Mouse (Mus musculus): ENCODE data around the gene Mx1. TPM values are rescaled to one million over a fixed set of nuclear protein-coding genes. Genes with fewer than 3 reads are reported as not detected.
A peak's percentile ranks its signal among the peaks of the same experiment; 100 is the strongest.

Gene Mx1
- polyA plus RNA-seq (2015; fragmentation: Nextera tagmentation; extraction: Ambion mirVana) = 0.19 and 0.30 TPM in 2 replicates

GRCm38 (mm10) chr16:97462481-97463181 lies at the start of gene Mx1:
Gene Mx1, minus strand, starts transcription at chr16:97462907.
- H3K4me2 ChIP-seq = no peak within 1 kb of the TSS
- no peaks in the 10 kb centered on the region for H3K9me3 ChIP-seq
- 0 out of 2 replicates have a peak, but pooled peaks cover 3% of the 10 kb centered on the region for H3K4me1 ChIP-seq
- peak; percentile 66; the same call in 1 of the 2 replicates for ATAC-seq (ENCODE audit: borderline replicate concordance, extremely low read depth, low FRiP score, low TSS enrichment)
- 25% methylated on average over 4 of the region's 4 CpGs for WGBS
- H3K9ac ChIP-seq = no peak within 1 kb of the TSS
- H3K27me3 ChIP-seq = no peaks in the 10 kb centered on the region
- H3K27ac ChIP-seq = no peak within 1 kb of the TSS; the same call in 1 of the 2 replicates
- no peaks in the 10 kb centered on the region for H3K36me3 ChIP-seq
- no peak within 1 kb of the TSS for H3K4me3 ChIP-seq

GRCm38 (mm10) chr16:97512347-97512751 lies 49.6 kb upstream of the Mx1 start:
- Histone ChIP-seq H3K4me1 (0 out of 2 replicates have a peak, but pooled peaks cover 3% of the 10 kb centered on the region), H3K36me3 (no peaks in the 10 kb centered on the region), H3K27me3 (no peaks in the 10 kb centered on the region), H3K9me3 (no peaks in the 10 kb centered on the region), H3K4me3 (no peak overlapping the region), H3K4me2 (no peak overlapping the region), H3K27ac (no peak overlapping the region), H3K9ac (no peak overlapping the region)
- ATAC-seq (ENCODE audit: borderline replicate concordance, extremely low read depth, low FRiP score, low TSS enrichment) = peak; percentile 19; the same call in 1 of the 2 replicates
- WGBS = 89% methylated on average over 12 of the region's 12 CpGs

GRCm38 (mm10) chr16:97511495-97511894 lies 48.8 kb upstream of the Mx1 start:
- Histone ChIP-seq H3K9ac (no peak overlapping the region), H3K36me3 (no peaks in the 10 kb centered on the region), H3K4me2 (no peak overlapping the region), H3K27ac (peak overlapping the region; percentile 13; the same call in 1 of the 2 replicates), H3K4me3 (no peak overlapping the region), H3K4me1 (0 out of 2 replicates have a peak, but pooled peaks cover 3% of the 10 kb centered on the region), H3K27me3 (no peaks in the 10 kb centered on the region), H3K9me3 (no peaks in the 10 kb centered on the region)
- no peak for ATAC-seq (ENCODE audit: borderline replicate concordance, extremely low read depth, low FRiP score, low TSS enrichment)

DNA sequence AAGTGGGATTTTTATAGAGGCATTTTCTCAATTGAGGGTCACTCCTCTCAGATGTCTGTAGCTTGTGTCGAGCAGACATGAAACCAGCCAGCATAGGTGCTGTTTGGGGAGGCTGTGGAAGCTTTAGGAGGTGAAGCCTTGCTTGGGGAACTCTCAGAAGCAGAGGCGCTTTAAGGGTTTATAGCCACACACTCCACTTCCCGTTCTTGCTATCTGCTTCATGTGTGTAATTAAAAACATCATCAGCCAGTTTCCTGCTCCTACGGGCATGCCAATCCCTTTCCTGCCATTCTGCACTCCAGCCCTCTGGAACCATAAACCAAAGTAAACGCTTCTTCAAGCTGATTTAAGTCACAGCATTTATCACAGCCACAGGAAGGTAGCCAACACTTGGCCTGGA lies 48.1 kb upstream of the Mx1 start:
- 0 out of 2 replicates have a peak, but pooled peaks cover 3% of the 10 kb centered on the region for H3K4me1 ChIP-seq
- no peak overlapping the region for H3K9ac ChIP-seq
- H3K27ac ChIP-seq = no peak overlapping the region; the same call in 1 of the 2 replicates
- WGBS = 23% methylated on average over 5 of the region's 5 CpGs
- no peaks in the 10 kb centered on the region for H3K27me3 ChIP-seq
- H3K9me3 ChIP-seq = no peaks in the 10 kb centered on the region
- H3K4me2 ChIP-seq = no peak overlapping the region
- H3K36me3 ChIP-seq = no peaks in the 10 kb centered on the region
- H3K4me3 ChIP-seq = no peak overlapping the region
- ATAC-seq (ENCODE audit: borderline replicate concordance, extremely low read depth, low FRiP score, low TSS enrichment) = no peak

DNA sequence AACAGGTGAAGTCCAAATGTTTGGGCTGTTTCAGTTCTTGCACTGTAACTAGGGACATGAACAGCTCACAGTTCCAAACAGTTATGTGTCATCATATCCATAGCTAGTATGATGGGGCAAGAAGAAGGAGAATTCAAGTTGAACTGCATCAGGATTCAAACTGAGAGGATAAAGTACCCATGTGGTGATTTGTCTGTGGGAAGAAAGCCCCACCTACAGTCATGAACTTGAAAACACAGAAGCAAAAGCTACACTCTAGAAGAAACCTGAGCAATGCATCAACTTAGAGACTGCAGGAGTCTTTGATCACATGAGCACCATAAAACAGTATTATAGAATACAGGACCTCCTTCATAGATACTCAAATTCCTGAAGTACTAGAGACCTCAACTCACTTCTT lies 45.1 kb upstream of the Mx1 start:
- Histone ChIP-seq H3K4me1 (0 out of 2 replicates have a peak, but pooled peaks cover 3% of the 10 kb centered on the region), H3K9me3 (no peaks in the 10 kb centered on the region), H3K4me2 (no peak overlapping the region), H3K4me3 (no peak overlapping the region), H3K27ac (no peak overlapping the region), H3K36me3 (no peaks in the 10 kb centered on the region), H3K27me3 (no peaks in the 10 kb centered on the region), H3K9ac (no peak overlapping the region)
- ATAC-seq (ENCODE audit: borderline replicate concordance, extremely low read depth, low FRiP score, low TSS enrichment) = no peak

GRCm38 (mm10) chr16:97504793-97505192 lies 42.1 kb upstream of the Mx1 start:
- Histone ChIP-seq H3K9me3 (no peaks in the 10 kb centered on the region), H3K9ac (no peak overlapping the region)
- 78% methylated on average over 3 of the region's 3 CpGs for WGBS

DNA sequence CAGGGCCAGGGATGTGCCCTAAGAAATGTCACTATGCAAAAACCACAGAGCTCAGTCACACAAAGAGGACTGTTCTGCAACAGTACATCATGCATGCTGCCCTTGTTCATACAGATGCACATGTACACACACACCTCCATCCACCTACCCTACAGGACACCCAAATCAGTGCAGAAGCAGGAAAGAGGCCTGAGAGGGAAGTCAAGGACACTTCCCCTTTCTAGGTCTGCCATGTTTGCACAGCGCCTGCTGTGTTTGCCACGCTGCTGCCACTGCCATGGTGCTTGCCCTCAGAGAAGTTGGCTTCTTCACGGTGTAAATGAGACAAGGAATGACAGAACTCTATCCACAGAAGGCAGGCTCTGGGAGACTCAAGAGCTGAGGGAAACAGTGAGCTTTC lies 41.1 kb upstream of the Mx1 start:
- Histone ChIP-seq H3K9me3 (no peaks in the 10 kb centered on the region), H3K36me3 (no peaks in the 10 kb centered on the region), H3K27ac (no peak overlapping the region), H3K4me3 (no peak overlapping the region), H3K27me3 (no peaks in the 10 kb centered on the region), H3K4me2 (no peak overlapping the region), H3K4me1 (no peaks in the 10 kb centered on the region), H3K9ac (no peak overlapping the region)
- no peak for ATAC-seq (ENCODE audit: borderline replicate concordance, extremely low read depth, low FRiP score, low TSS enrichment)
- WGBS = 60% methylated on average over 3 of the region's 3 CpGs

More at GRCm38 (mm10) chr16:97504793-97505192, 42.1 kb upstream of the Mx1 start:
- no peak for ATAC-seq (ENCODE audit: borderline replicate concordance, extremely low read depth, low FRiP score, low TSS enrichment)
- no peaks in the 10 kb centered on the region for H3K4me1 ChIP-seq
- no peak overlapping the region for H3K4me3 ChIP-seq
- H3K27me3 ChIP-seq = no peaks in the 10 kb centered on the region
- no peaks in the 10 kb centered on the region for H3K36me3 ChIP-seq
- H3K4me2 ChIP-seq = no peak overlapping the region
- H3K27ac ChIP-seq = no peak overlapping the region

- ATAC-seq (ENCODE audit: borderline replicate concordance, extremely low read depth, low FRiP score, low TSS enrichment) = no peak
- H3K9me3 ChIP-seq = no peaks in the 10 kb centered on the region
- H3K36me3 ChIP-seq = no peaks in the 10 kb centered on the region
- 68% methylated on average over 7 of the region's 7 CpGs for WGBS
- no peak overlapping the region for H3K9ac ChIP-seq
- no peak overlapping the region for H3K4me3 ChIP-seq
- H3K27me3 ChIP-seq = no peaks in the 10 kb centered on the region
- H3K27ac ChIP-seq = no peak overlapping the region
- H3K4me1 ChIP-seq = no peaks in the 10 kb centered on the region
- no peak overlapping the region for H3K4me2 ChIP-seq
Measured at GRCm38 (mm10) chr16:97500901-97501300, 38.2 kb upstream of the Mx1 start.

- WGBS = 91% methylated on average over 7 of the region's 7 CpGs
- H3K27me3 ChIP-seq = no peaks in the 10 kb centered on the region
- H3K27ac ChIP-seq = no peak overlapping the region
- no peaks in the 10 kb centered on the region for H3K9me3 ChIP-seq
- no peak overlapping the region for H3K4me3 ChIP-seq
- no peak overlapping the region for H3K4me2 ChIP-seq
- no peaks in the 10 kb centered on the region for H3K36me3 ChIP-seq
- no peaks in the 10 kb centered on the region for H3K4me1 ChIP-seq
- H3K9ac ChIP-seq = no peak overlapping the region
- no peak for ATAC-seq (ENCODE audit: borderline replicate concordance, extremely low read depth, low FRiP score, low TSS enrichment)
Measured at GRCm38 (mm10) chr16:97499450-97499849, 36.7 kb upstream of the Mx1 start.

DNA sequence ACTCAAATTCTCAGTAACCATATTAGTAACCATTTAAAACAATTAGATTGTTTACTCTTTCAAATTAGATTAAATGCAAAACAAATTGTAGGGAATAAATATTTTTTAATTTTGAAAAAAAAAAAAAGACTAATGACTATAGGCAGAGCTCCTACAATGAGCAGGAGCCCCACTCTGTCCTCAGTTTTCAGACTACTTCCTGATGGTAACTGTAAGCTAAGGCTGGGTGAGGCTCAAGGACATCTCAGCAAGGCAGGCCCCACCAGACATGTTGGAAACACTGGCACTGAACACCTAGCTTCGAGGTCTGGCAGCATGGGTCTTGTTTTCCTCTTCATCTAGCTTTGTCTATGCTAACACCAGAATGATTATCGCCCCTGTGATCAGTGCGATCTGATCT lies 35.4 kb upstream of the Mx1 start:
- 85% methylated on average over 3 of the region's 3 CpGs for WGBS
- H3K4me2 ChIP-seq = no peak overlapping the region
- no peaks in the 10 kb centered on the region for H3K9me3 ChIP-seq
- no peak for ATAC-seq (ENCODE audit: borderline replicate concordance, extremely low read depth, low FRiP score, low TSS enrichment)
- H3K36me3 ChIP-seq = no peaks in the 10 kb centered on the region
- no peak overlapping the region for H3K9ac ChIP-seq
- no peak overlapping the region for H3K4me3 ChIP-seq
- H3K4me1 ChIP-seq = no peaks in the 10 kb centered on the region
- H3K27me3 ChIP-seq = no peaks in the 10 kb centered on the region
- H3K27ac ChIP-seq = no peak overlapping the region

DNA sequence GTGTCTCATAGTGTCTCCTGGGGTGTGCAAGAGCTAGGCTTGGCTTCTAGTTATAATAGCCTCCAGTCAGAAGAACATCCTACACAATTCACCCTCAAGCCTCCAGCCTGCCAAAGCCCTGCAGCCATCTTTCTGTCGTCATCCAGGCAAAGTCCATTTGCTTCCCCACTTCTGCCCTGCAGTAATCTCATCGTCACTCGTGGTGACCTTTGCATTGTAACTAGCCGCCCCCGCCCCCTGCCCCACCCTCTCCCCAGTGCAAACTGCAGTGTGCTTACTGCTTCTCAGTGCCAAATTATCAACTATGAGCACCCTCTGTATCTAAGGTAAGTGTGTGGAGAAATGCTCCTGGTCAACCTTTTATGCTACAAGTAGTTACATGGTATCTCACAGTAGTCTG lies 35.0 kb upstream of the Mx1 start:
- H3K27ac ChIP-seq = no peak overlapping the region
- H3K27me3 ChIP-seq = no peaks in the 10 kb centered on the region
- 35% methylated on average over 5 of the region's 5 CpGs for WGBS
- no peaks in the 10 kb centered on the region for H3K4me1 ChIP-seq
- no peak overlapping the region for H3K4me3 ChIP-seq
- ATAC-seq (ENCODE audit: borderline replicate concordance, extremely low read depth, low FRiP score, low TSS enrichment) = no peak
- H3K9ac ChIP-seq = no peak overlapping the region
- H3K9me3 ChIP-seq = no peaks in the 10 kb centered on the region
- H3K36me3 ChIP-seq = no peaks in the 10 kb centered on the region
- no peak overlapping the region for H3K4me2 ChIP-seq

GRCm38 (mm10) chr16:97496026-97496425 lies 33.3 kb upstream of the Mx1 start:
- Histone ChIP-seq H3K9ac (no peak overlapping the region), H3K27ac (no peak overlapping the region), H3K9me3 (no peaks in the 10 kb centered on the region), H3K27me3 (no peaks in the 10 kb centered on the region), H3K4me1 (no peaks in the 10 kb centered on the region), H3K4me3 (no peak overlapping the region), H3K4me2 (no peak overlapping the region), H3K36me3 (no peaks in the 10 kb centered on the region)
- 40% methylated on average over 3 of the region's 3 CpGs for WGBS
- no peak for ATAC-seq (ENCODE audit: borderline replicate concordance, extremely low read depth, low FRiP score, low TSS enrichment)
